Mouse (Mus musculus) testis, postnatal 14 days (tissue): ENCODE data around the gene Cutal.
A peak's percentile ranks its signal among the peaks of the same experiment; 100 is the strongest.

Experiments
- DNase-seq: peaks from one replicate; pipeline ENCODE4 v3.0.0; 2021; ENCODE audit warnings: low spot score

Cutal gene

DNA sequence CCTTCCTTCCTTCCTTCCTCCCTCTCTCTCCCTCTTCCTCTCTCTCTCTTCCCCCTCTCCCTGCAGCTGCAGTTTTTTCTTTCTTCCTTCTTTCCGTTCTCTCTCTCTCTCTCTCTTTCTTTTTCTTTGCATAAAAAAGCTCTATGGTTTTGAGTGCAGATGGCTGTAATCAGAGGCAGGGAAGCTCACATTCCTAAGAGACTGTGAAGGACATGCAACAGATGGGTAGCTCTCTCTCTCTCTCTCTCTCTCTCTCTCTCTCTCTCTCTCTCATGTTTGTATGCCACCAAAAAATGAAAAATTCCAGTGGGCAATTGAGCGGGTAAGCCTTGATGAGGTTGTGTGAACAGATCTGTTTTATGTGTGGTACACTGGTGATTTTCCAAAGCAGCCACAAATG, 10.0 kb downstream of the Cutal start:
- no peak for DNase-seq

DNA sequence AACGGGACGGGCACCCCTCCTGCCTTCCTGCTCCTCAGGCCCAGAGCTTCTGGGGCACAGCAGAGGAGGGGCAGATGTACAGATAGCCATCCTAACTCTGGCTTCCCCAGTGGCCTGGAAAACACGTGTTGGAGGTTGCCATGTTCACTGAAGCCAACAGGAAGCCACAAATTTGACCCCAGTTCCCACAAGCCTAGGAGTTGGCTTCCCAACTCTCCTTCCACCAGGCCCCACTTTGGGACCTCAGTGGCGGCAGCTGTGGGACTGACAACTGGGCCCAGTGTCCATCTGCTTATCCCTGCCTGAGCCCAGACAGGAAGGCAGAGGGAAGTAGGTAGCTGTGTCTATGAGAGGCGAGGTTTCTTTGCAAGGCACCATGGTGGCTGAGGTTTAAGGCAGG, 19.8 kb downstream of the Cutal start:
- no peak for DNase-seq

DNA sequence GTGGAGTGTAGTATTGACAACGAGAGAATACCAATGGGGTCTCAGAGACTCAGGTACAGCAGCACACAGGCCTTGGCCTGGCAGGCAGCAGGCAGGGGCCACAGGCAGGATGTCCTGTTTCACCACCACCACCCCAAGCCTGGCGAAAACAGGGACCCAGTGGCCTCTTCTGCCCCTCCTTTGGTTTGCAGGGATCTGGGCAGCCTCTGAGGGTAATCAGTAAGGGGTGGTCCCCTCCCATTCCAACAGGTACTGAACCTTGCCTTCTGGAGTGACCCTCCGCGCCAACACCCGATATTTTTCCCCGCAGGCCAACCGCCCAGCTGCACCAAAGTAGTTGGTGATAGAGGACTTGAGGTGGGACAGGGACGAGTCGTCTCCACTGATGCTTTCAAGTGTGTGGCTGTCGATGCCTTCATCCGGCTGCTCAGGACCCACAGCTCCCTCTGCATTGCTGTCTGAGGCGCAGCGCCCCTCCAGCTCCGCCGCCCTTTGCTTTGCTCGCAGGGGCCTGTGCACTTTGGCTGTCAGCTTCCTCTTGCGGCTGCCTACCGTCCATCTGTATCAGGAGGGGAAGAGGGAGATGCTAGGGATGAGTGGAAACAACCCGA, 21.4 kb downstream of the Cutal start:
- DNase-seq = no peak

DNA sequence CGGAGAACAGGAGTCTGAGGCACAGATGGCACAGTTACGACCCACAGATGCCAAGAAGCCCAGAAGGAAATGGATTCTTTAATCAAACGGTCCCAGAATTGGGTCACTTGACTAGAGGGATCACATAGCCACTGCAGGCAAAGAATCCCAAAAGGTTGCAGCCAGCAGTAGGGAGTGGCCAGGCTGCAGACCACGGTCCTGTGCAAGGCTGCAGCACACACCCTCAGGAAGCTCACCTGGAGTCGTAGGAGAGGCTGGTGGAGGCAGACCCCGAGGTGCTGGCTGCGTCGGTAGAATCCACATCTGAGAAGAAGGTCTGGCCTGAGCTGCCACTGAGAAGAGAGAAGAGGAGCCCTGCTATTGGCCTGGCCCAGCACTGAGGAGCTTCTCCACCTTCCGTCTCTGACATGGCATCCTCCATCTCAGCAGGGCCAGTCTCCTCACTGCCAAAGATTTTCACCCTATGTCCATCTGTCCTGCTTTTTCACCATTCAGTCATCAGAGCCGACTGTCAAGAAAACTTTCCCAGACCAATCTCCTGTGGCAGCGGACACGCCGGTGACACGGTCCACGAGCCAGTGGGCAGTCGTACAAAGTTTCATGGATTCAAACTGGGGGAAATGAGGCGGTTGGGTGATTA, 22.7 kb downstream of the Cutal start:
- no peak for DNase-seq

- DNase-seq = no peak
These were observed 23.6 kb downstream of the Cutal start for GRCm38 (mm10) chr2:34897820-34898219.

GRCm38 (mm10) chr2:34899682-34900081, 25.5 kb downstream of the Cutal start:
- DNase-seq = no peak

DNA sequence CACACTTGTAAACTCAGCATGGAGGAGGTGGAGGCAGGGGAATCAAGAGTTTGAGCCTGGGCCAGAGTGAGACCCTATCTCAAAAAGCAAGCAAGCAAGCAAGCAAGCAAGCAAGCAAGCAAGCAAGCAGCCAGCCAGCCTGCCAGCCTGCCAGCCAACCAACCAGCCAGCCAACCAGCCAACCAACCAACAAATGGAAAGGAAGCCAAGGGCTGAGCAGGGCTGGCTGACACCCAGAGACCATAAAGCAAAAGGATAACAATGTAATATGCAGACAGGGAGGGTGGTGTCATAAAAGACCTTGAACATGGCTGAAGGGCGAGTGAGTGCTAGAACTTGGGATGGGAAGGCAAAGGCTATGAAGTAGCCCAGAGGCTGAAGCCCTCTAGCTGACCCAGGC, 26.2 kb downstream of the Cutal start:
- no peak for DNase-seq

DNA sequence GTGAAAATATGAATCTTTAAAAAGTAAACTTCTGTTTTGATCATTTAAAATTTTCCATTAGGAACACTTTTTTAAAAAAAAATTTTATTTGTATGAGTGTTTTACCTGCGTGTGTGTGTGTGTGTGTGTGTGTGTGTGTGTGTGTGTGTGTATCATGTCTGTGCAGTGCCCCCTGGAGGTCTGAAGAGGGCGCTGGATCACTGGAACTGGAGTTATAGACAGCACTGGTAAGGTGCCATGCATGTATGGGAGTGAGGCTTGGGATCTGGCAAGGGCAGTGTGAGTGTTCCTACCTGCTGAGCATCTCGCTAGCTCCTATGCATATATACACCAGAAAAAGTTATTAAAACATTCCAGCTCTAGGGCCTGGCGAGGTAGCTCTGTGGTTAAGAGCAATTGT, 27.5 kb downstream of the Cutal start:
- no peak for DNase-seq

DNA sequence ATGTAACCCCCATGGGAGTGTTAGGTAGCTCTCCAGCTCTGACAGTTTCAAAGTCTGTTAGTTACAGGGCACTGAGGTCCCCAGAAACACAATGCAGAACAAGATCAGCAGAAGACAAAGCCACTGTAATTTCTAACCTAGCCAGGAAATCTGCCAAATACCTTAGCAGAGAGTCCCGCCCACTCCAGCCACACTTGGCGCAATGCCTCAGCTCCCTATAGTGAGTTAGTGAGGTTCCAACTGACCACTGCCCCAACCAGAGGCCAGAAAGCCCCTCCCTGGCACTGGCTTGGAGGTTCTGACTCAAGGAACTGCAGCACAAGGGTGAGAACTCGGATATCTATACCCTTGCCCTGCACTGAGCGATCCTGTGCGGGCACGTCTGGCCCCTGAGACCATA, 28.5 kb downstream of the Cutal start:
- no peak for DNase-seq

DNA sequence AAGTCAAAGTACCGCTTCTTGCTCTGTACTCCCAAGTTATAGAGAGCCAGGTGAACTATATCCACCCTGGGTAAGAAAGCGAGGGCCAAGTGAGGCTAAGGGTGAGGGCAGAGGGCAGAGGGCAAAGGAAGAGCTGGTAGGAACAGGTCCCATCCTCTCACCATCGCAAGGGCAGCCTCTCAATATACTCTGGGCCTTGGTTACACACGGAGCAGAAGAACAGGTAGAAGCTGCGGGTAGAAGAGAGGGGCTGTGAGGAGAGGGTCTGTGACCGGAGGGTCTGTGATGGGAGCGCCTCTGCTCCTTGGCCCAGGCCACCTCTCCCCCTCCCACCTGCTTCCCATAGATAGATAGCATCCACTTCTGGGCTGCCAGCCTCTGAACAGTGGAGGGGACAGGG, 29.0 kb downstream of the Cutal start:
- DNase-seq = no peak

- DNase-seq = no peak
These were observed 29.6 kb downstream of the Cutal start for GRCm38 (mm10) chr2:34903652-34904405.

DNA sequence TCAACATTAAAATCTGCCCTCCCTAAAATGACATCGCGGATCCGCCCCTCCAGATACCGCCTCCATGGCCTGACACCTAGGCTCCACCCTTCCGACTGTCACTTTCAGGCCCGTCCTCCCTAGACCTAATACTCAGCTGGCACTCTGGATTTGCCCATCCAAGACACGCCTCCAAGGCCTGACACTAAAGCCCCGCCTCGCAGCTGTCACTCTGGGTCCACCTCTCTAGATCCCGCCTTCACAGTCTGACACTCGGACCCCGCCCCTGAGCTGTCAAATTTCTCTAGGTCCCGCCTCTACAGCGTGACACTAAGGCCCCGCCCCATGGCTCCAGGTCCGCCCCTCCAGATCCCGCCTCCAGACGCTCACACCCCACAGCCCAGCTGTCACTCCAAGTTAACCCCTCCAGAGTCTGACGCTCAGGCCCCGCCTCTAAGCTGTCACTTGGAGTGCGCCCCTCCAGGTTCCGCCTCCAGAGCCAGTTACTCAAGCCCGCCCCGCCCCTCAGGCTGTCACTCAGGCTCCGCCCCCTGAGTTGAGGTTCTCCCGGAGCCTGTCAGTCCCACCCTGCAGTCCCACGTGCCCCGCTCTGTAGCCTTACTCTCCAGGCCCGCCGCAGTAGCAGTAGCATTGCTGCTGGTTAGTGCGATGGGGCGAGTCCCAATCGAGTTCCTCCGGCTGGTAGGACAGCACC, 30.8 kb downstream of the Cutal start:
- DNase-seq = peak; percentile 96

GRCm38 (mm10) chr2:34906426-34906825, 32.2 kb downstream of the Cutal start:
- no peak for DNase-seq

DNA sequence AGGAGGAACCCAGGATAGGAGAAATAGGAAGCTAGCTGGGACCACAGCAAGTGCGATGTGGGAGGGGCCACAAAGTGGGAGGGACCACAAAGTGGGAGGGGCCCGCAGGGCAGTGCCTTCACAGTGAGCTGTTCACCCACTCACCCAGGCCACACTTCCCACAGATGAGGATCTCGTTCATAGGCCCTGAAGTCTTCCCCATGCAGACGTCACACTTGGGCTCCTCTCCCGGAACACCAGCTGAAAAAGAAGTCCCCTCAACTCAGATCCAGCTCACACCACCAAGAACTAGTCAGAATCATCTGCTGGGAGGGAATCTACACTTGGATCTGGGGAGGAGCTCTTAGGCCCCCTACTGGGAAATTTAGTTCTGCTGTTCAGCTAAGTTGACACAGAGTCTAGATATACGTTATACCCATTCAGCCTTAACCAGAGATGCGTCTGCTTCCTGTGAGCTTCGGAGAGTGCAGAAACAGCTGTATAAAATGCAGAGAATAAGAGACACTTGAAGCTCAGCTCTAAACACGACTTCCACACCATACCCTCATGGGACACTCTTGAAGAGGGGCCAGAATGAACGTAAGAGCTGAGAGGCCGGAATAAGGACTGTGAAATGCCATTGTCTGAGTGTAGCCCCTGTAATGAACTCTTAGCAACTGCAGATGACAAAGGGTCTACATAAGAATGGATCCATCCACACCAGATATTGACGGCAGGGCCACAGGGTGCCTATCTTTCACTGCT, 32.8 kb downstream of the Cutal start:
- peak; percentile 41 for DNase-seq

DNA sequence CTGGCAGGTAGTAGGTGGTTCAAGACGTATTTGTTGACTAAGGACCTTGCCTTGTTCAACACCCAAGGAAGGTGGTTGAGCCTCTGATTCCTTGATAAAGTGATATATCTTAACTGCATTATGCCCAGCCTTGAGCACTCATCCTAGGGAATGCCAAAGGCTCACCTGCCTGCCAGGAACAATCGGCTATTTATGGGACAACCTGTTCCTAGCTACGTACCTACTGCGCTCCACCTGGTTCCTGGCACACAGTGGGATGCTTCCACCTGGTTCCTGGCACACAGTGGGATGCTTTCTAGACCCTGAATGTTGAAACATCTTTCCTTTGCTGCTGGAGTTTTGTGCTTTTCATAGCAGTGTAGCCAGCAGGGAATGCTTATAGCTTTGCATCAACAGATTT, 35.5 kb downstream of the Cutal start:
- DNase-seq = no peak

GRCm38 (mm10) chr2:34911871-34912270, 37.7 kb downstream of the Cutal start:
- DNase-seq = no peak

GRCm38 (mm10) chr2:34912613-34913012, 38.4 kb downstream of the Cutal start:
- DNase-seq = no peak

DNA sequence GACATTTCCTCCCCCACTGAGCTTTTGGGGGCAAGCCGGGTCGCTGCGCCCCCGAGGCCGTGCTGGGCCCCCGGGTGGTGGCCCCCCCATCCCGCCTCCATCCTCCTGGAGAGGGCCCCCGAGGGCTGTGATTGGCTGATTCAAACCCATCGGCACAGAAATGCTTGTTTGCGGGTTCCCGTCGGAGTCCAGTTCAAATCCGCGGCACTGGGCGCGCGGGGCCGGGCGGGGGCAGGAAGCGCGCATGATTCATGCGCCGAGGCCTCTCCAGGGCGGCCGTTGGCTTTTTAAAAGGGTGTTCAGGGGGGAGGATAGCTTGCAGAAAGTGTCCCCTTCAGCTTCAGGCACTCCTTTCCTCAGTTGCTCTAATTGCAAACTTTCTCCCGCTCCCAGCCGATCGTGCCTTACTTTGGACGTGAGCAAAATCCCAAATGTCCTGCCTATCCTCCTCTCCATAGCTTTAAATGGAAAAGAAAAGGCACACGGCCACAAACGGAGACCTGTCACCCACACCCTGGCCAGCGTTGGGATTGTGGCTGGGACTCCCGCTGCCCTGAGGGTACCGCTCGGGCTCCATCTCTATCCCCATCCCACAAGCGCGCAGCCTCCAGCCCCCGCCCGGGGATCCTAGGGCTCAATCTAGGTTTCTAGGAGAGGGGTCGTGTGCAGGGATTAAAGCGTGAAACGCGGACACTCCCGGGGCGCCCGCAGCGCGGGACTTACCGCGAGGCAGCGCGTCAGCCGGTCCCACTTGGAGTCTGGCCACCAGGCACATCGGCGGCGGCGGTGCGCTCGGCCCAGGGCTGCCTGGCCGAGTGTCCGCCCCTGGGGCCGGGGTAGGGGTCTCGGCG, 39.2 kb downstream of the Cutal start, which contains the start of gene Phf19:
Gene Phf19, minus strand, starts transcription at position 809 of the 851 bp plus-strand sequence.
- DNase-seq = no peak

DNA sequence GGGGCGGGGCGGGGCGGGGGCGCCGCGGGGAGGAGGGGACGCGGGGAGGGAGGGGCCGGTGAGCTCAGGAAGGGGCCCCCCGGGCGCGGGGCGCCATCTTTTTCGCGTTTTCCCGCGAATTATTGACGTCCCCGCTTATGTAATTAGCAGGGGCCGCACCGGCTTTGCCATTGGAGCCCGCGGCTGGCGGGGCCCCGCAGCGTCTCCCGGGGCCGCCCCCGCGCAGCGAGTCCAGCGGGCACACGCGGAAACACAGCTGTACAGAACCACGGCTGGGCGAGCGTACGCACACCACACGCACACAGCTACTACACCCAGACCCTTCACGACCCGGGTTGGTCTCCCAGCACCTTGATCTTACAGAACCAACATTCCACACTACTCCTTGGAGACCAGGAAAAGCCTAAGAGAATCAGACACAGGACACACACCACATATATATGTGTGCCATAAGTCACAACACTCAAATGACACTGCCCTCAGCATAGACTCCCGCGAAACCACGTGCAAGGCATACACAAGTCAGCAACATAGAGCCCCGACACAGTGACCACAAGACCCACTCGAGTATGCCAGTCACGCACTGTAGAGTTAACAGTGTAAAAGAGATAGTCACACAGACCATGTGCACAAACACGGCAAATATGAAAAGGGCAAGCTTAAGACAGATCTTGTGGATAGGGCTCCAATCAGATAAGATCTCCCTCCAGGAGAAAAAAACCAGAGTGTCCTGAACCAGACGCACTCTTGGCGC, 40.0 kb downstream of the Cutal start:
- no peak for DNase-seq

DNA sequence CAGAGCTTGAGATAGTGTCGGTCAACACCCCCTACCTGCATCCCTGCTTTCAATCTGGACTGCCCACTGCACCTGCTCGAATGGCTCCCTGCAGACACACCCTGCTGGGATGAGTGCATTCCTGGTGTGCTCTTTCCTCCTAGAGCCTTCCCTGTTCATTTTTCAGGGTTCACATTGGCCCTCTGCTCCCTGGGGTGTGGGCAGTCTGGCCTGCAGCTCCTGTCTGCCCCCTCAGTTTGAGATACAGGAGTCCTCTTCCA, 40.6 kb downstream of the Cutal start:
- DNase-seq = no peak

DNA sequence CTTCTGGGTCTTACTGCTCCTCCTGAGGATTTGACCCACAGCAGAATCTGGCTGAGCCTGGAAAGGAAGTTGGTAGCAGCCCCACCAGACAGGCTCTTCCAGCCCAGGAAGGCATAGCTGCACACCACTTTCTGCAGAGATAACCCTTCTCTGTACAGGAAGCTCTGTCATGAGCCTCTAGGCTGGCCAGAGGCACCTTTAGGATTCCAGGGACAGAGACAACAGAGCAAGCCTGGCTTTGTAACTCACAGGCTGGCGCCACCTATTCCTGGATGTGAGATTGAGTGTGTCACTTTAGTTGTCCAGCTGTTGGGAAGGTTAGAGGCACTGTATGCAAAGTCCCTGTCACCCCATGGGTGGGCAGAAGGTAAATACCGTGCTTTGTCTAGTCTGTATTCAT, 40.9 kb downstream of the Cutal start:
- DNase-seq = no peak
